Mouse (Mus musculus) large intestine, adult 2 months (tissue): ENCODE data around the gene Pds5b. TPM values are rescaled to one million over a fixed set of nuclear protein-coding genes. Genes with fewer than 3 reads are reported as not detected.
"Not testable (repeated sequence)": the region's sequence is repeated elsewhere in the genome, so short reads cannot be mapped to it uniquely, and the experiment has no call there.

Source experiments
- DNase-seq: peaks from one replicate; pipeline ENCODE4 v3.0.0-alpha.2; 2012; ENCODE audit warnings: low read depth, low spot score
- whole genome bisulfite sequencing: fragments of 180-500 bp; shearing (Covaris S2); methylation state at CpG from one replicate; pipeline ENCODE4 v1.1.7; 2018; 5-methylcytosine and 5-hydroxymethylcytosine counted together
- polyA plus RNA-seq: library from polyadenylated mRNA; depleted of rRNA; stranded (reverse); fragments of >200 nt; gene quantifications from 2 replicates; pipeline ENCODE4 v1.2.3, GENCODE M21; 2012; rRNA removed

The Pds5b gene
- 2.6 and 2.7 TPM in 2 replicates for polyA plus RNA-seq

GRCm38 (mm10) chr5:150673153-150673835 is at the start of gene Pds5b:
Gene Pds5b (plus strand): TSS chr5:150673739.
- DNase-seq = peak; percentile 72
- 13% methylated on average over 47 of the region's 49 CpGs for WGBS

DNA sequence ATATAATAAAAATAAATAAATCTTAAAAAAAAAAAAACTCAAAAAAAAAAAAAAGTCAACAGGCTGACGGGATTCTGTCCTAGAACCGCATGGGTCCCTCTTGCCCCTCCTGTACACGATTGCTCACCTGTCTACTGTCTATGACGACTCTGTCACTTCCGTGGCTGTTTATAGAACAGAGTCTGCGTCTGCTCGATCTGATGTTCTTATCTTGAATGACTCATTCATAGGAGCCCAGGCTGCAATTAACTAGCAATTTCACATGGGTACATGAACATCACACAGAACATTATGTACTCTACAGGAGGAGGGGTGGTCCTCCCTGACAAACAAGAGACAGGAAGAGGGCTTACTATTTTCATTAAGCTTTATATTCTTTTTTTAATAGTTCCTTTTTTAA is 48.0 kb upstream of the Pds5b start:
- WGBS = 34% methylated on average over 7 of the region's 7 CpGs

GRCm38 (mm10) chr5:150629272-150629671 is 44.3 kb upstream of the Pds5b start:
- no peak for DNase-seq

More for the DNA sequence above, 48.0 kb upstream of the Pds5b start:
- DNase-seq = peak; percentile 61

DNA sequence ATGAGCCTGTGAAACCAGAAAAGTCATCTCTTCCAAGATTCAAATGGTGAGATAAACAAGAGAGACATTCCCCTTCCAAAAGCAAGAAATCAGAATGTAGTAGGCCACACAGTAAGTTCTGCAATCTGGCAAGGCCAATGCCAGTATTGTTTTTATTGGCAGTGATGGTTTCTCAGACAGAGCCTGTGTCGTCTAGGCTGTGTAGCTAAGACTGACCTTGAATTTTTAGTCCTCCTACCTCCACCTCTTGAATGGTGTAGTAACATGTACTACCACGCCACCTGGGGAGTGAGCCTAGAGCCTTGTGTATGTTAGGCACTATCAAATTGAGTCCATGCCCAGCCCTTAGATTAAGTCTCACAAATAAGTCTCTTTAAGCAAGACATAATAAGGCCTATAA is 43.8 kb upstream of the Pds5b start:
- DNase-seq = no peak
- WGBS = 68% methylated on average over 2 of the region's 2 CpGs

More at GRCm38 (mm10) chr5:150629272-150629671, 44.3 kb upstream of the Pds5b start:
- WGBS = 88% methylated on average over 1 of the region's 1 CpGs

DNA sequence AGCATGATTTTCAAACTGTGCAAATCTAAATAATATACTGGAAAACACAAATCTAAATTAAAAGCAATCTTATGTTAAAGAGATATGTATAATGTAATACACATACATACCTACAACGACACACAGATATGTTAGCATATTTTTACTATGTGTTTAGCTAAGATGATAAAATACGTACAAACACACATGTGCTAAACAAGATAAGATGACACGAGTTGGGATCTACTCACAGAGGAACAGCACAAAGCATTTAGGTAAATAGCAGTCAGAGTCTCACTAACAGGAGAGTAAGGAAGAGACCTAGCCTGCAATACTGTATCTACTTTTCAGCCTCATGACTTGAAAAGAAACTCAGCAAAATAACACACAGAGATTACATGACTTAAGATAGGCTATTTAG is 32.1 kb upstream of the Pds5b start:
- WGBS = 80% methylated on average over 3 of the region's 3 CpGs

DNA sequence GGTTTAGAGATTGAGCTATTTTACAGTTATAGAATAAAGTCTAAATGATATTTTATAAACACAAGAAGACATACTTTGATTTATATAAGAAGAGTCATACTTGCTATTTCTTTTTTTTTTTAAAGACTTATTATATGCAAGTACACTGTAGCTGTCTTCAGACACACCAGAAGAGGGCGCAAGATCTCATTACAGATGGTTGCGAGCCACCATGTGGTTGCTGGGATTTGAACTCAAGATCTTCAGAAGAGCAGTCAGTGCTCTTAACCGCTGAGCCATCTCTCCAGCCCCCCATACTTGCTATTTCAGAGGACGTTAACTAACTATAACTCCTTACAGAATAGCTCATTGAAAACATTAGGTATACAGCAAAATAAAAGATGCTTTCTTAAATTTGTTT is 30.1 kb upstream of the Pds5b start:
- 99% methylated on average over 4 of the region's 4 CpGs for WGBS
- not testable (repeated sequence) for DNase-seq

More for the DNA sequence above, 32.1 kb upstream of the Pds5b start:
- no peak for DNase-seq

DNA sequence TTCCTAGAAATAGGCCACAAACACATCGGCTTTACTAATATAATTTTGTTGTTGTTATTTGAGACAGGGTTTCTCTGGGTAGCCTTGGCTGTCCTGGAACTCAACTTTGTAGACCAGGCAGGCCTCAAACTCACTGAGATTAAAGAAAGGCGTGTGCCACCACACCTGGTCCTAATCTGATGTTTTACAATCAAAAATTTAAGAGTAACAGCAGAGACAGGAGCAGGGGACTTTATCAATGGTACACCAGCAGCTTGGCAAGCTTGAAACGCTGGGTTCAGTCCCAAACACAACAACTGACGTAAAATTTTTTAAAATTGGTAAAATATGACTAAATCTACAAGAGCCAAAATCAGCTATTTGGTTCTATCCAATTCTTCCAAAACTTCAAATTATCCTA is 28.6 kb upstream of the Pds5b start:
- 81% methylated on average over 4 of the region's 4 CpGs for WGBS
- no peak for DNase-seq

DNA sequence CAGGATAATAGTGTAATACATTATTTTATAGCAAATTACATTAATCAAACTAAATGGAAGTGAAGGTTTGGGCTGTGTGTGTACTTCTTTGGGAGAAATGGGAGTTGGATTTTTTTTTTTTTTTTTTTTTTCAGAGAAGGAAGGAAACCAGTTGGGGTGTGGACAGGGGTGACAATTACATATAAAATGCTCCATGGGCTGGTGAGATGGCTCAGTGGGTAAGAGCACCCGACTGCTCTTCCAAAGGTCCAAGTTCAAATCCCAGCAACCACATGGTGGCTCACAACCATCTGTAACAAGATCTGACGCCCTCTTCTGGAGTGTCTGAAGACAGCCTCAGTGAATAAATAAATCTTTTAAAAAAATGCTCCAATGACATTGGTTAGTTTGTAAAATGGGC is 21.0 kb upstream of the Pds5b start:
- DNase-seq = no peak
- 78% methylated on average over 2 of the region's 2 CpGs for WGBS

DNA sequence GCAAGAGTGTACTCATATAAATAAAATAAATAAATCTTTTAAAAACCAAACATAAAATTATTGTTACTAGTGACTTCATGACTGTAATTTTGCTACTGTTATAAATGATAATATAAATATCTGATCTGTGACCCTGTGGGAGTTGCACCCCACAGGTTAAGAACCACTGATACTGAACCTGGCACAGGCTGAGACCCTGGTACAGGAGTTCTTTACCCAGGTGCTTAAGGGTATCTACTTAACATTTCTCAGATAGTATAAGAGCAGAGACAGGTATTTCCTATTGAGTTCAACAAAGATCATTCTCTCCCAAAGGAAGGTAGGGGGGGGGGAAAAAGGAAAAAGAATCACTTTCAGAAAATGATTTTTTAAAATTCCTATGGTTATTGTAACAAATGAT is 19.0 kb upstream of the Pds5b start:
- DNase-seq = no peak

DNA sequence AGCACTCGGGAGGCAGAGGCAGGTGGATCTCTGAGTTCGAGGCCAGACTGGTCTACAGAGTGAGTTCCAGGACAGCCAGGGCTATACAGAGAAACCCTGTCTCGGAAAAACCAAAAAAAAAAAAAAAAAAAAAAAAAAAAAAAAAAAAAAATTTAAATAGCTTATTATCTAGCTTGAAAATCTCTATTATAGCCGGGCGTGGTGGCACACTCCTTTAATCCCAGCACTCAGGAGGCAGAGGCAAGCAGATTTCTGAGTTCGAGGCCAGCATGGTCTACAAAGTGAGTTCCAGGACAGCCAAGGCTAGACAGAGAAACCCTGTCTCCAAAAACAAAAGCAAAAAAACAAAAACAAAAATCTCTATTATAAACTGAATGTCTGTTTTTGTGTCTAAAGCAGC is 14.1 kb upstream of the Pds5b start:
- WGBS = 89% methylated on average over 6 of the region's 6 CpGs
- DNase-seq = not testable (repeated sequence)

GRCm38 (mm10) chr5:150660296-150660695 is 13.2 kb upstream of the Pds5b start:
- 92% methylated on average over 3 of the region's 3 CpGs for WGBS
- not testable (repeated sequence) for DNase-seq

GRCm38 (mm10) chr5:150663926-150664325 is 9.6 kb upstream of the Pds5b start:
- 80% methylated on average over 7 of the region's 7 CpGs for WGBS
- not testable (repeated sequence) for DNase-seq

- WGBS = under 1% methylated on average over 10 of the region's 10 CpGs
- DNase-seq = no peak
Measured at GRCm38 (mm10) chr5:150664794-150665131, 8.8 kb upstream of the Pds5b start.

- peak; percentile 98 for DNase-seq
- WGBS = under 1% methylated on average over 52 of the region's 52 CpGs
Measured at GRCm38 (mm10) chr5:150665132-150665954, 8.2 kb upstream of the Pds5b start.

DNA sequence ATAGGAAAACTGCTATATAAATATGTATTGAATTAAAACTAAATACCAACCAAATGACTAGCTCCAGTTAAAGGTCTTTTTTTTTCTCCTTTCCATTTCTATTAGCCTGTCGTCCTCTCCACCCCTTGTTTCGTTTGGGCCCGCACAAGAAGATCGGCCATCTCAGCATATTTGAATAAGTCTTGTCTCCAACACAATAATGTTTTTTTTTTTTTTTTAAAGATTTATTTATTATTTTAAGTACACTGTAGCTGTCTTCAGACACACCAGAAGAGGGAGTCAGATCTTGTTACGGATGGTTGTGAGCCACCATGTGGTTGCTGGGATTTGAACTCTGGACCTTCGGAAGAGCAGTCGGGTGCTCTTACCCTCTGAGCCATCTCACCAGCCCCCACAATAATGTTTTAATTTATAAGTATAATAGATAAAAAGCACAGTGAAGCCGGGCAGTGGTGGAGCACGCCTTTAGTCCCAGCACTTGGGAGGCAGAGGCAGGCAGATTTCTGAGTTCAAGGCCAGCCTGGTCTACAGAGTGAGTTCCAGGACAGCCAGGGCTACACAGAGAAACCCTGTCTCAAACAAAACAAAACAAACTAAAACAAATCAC is 7.3 kb upstream of the Pds5b start, which contains the start of gene N4bp2l2:
TSS of gene N4bp2l2 (minus strand) at position 51 of the 607 bp plus-strand sequence.
- DNase-seq = not testable (repeated sequence)
- 91% methylated on average over 9 of the region's 9 CpGs for WGBS

DNA sequence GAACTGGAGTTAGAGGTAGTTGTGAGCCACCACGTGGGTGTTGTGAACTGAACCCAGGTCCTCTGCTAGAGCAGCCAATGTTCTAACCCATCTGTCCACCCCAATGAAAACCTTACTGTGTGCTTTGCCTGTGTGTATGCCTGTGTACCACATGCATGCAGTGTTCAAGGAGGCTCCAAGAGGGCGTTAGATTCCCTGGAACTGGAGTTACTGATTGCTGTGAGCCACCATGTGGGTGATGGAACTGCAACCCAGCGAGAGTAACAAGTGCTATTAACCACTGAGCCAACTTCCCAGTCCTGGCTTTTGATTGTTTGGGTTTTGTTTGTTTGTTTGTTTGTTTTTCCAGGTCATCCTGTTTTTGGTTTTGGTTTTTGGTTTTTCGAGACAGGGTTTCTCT is 4.8 kb upstream of the Pds5b start:
- no peak for DNase-seq
- WGBS = 59% methylated on average over 4 of the region's 4 CpGs

- no peak for DNase-seq
- 91% methylated on average over 7 of the region's 7 CpGs for WGBS
Measured at GRCm38 (mm10) chr5:150672343-150672742, 1.2 kb upstream of the Pds5b start.

DNA sequence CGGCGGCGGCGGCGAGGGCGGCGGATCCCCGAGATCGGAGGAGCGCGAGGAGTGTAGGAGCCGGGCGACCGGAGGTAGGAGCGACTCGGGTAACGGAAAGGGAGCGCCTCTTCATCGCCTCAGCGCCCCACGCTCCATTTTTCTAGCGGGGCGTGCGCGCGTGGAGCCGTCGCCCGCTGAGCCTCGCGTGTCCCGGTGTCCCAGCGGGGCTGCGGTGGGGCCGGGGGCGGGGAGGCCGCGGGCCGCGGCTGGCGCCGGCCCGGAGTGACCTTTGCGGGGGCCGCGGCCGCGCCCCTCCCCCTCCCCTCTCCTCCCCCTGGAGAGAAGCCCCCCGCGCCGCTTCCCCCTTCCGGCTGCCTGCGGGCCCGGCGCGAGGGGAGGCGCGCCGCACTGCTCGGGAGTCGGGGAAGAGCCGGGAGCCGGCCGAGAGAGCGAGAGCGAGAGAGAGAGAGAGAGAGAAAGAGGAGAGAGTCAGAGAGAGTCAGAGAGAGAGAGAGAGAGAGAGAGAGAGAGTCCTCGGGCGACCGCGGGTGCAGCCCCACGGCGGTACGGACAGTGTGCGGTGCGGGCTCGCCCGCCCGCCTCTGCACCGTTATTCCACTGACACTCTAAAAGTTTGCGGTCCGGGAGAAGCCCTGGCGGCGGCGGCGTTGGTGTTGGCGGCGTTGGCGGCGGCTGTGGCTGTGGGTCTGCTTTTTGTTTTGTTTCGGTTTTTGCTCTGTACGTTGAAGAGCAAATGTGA is 512 bp downstream of the Pds5b start:
- under 1% methylated on average over 65 of the region's 91 CpGs for WGBS
- DNase-seq = no peak

DNA sequence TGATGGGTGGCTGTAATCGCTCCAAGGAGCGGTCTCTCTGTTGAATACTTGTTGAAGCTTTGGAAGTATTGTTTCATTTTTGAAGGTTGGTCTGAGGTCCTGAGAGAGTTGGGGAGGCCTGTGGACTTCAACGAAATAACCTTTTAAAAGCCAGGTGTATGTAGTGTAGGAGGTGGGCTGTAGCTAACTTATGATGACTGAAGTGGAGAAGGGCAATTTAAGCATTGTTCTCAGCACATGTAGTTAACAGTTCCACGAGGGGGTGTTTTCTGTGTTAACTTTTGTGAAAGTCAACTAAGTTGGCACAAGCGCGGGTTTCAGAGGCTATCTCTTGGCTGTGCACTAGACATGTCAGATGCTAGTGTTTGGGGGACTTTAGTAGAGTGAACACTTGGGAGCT is 1.3 kb downstream of the Pds5b start:
- WGBS = 34% methylated on average over 6 of the region's 6 CpGs
- no peak for DNase-seq

DNA sequence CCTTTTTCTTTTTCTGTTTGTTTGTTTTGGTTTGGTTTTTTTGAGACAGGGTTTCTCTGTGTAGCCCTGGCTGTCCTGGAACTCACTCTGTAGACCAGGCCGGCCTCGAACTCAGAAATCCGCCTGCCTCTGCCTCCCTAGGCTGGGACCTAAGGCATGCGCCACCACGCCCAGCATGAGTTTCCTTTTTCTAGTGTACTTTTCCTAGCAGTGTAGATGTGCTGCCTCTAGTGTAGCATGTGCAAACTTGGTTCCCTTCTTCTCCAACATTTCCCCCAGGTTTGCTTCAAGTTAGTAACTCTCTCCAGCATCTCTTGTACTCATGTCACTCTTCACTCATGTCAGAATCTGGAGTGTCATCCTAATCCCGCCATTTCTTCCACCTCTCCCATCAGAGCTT is 9.3 kb downstream of the Pds5b start:
- not testable (repeated sequence) for DNase-seq
- 95% methylated on average over 6 of the region's 6 CpGs for WGBS
